Mouse (Mus musculus) G1E-ER4 (cell line): ENCODE results near the gene Cdc42ep4. TPM values are rescaled to one million over a fixed set of nuclear protein-coding genes. Genes with fewer than 3 reads are reported as not detected.

Experiments used
- GATA1 ChIP-seq: IDR thresholded peaks from one replicate; pipeline ENCODE4 v1.8.0; 2012; ENCODE audit warnings: low read length, inconsistent platforms
- polyA plus RNA-seq: library from polyadenylated mRNA; stranded (reverse); fragments of >175 nt; gene quantifications from 2 replicates; pipeline ENCODE4 v1.2.3, GENCODE M21; 2012

Cdc42ep4 gene
- polyA plus RNA-seq, 1 experiment, result 28.8 TPM

GRCm38 (mm10) chr11:113763449-113763848 is 11.8 kb upstream of the Cdc42ep4 start:
- TF ChIP-seq GATA1, result no peak

DNA sequence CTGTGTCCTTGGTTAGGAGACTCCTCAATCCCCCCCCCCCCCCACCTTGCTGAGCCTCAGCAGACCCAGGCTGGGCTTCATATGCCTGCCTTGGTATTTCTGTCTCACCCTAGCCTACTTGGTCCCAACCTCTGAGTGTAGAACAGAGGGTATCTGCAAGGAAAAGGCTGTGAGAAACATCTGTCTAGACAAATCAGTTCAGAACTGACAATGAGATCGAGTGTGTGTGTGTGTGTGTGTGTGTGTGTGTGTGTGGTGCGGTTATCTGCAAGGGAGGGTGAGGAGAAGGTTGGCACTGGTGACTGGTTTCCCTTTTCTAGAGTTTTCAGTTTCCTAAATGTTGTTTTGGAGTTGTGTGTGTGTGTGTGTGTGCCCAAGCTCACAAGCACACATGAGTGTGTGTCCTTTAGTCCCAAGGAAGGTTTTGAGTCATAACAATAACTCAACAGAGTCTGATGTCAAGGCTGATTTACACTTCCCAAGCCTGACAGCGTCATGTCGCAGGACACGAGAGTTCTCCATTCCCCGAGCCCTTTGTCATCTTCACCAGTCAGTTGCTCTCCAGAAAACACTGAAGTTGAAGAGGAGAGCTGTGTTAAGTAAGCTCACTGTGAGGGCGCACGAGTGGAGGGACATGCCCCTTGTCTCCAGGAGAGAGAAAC is 10.6 kb upstream of the Cdc42ep4 start:
- no peak for TF ChIP-seq GATA1

DNA sequence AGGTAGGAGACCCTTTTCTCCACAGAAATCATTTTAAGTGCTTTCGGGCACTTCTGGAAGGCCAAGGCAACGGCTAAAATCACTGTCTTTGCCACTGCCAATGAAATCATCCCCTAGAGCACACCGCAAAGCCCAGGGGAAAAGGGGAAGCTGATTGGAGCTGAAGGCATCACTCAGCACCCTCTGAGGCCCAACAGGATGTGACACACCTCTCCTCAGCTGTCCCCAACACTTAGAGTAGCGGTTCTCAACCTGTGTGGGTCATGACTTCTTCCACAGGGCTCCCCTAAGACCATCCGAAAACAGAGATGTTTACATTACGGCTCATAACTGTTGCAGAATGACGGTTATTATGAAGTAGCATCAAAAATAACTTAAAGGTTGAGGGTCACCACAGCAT is 10.0 kb upstream of the Cdc42ep4 start:
- no peak for TF ChIP-seq GATA1

GRCm38 (mm10) chr11:113760476-113760875 is 8.8 kb upstream of the Cdc42ep4 start:
- TF ChIP-seq GATA1, result no peak

DNA sequence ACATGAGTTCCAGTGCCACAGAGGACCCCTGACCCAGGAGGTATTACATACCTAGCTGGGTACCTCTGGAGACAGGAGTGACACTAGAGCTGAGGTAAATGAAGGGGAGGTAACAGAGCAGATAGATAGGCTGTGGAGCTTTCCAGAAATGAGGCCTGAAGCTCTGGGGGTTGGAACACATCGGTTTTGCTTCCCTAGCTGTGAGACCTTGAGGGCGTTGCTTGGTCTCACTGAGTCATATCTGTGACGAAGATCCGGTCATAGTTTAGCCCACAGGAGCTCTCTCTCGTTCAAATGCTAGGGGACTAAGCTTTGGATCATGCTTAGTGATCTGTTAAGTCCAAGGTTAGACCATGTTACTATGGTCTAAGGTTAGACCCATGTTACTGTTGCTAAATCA is 7.2 kb upstream of the Cdc42ep4 start:
- TF ChIP-seq GATA1, result no peak

DNA sequence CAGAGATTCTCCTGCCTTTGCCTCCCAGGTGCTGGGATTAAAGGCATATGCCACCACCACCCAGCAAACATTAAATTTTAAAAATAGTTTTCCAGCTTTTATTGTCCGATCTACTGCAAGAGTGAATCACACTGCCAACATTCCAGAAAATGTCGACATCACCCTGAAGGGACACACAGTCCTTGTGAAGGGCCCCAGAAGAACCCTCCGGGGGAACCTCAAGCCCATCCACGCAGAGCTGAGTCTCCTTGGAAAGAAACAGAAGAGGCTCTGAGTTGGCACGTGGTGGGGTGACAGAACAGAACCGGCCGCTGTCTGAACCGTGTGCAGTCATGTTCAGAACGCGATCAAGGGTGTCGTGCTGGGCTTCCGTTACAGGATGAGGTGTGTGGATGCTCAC is 4.9 kb upstream of the Cdc42ep4 start:
- no peak for TF ChIP-seq GATA1

GRCm38 (mm10) chr11:113755878-113756277 is 4.2 kb upstream of the Cdc42ep4 start:
- TF ChIP-seq GATA1, result no peak

DNA sequence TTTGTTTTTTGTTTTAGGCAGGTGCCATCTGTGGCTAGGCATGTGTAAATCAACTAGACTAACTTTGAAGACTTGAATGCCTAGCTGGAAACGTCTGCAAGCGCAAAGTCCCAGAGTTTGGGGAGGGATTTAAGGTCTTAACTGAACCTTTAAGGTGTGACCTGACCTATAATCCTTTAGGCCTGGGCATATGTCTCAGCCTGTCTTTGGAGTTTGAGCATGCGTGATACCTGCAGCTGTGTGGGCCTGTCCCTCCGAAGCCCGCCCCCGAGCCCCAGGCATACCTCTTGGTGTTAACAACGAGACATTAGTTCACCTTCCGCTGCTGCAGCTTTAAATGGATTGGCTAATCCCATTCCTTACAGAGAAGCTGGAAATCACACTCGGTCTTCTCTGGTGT is 3.2 kb upstream of the Cdc42ep4 start:
- TF ChIP-seq GATA1, result no peak

DNA sequence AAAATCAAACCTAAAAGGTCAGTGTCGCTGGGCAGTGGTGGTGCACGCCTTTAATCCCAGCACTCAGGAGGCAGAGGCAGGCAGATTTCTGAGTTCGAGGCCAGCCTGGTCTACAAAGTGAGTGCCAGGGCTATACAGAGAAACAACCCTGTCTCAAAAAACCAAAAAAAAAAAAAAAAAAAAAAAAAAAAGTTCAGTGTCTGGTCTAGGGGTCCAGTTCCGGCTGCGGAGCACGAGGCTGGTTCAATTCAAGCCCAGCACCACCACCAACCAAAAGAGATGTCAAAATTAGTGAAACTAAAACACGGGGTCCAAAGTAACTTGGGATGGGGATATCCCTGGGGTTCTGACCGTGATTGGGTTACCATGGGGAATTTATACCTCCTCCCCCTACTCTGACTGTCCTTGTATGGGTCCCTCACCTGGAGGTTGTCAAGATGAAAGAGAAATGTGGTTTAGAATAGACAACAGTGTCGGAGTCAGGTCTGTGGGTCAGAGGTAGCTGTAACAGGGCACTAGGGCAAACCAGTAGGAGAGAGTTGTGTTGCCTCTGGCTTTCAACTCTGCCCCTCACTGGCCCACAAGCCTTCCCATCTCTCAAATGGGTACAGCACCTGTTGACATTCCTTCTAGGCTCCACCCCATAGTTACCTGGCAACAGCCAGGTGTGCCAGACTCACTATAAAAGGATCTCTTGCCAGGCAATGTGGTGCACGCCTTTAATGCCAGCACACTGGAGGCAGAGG is 1.2 kb upstream of the Cdc42ep4 start:
- no peak for TF ChIP-seq GATA1

DNA sequence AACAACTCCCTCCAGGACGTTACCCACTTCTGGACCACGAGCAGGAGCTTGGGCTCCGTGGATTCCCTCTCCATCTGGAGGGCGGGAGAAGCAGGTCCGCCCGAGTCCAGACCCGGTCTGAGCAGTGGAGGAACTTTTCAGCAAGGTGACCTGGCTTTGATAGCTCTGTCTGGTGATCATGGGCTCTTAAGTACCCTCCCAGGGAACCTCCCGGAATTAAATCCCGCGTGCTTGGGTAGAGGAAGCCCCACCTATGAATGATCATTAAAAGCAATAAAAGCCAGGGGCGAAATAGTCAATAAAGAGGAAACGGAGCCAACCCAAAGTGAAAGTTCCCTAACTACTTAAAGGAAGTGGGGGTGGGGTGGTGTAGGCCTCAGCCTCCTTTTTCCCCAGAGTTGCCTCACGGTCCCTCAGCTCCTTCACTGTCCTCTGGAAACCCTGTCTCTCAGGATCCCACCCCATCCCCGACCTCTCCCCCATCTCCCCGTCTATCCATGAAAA is 529 bp upstream of the Cdc42ep4 start:
- no peak for TF ChIP-seq GATA1

- TF ChIP-seq GATA1, result no peak
Observed at GRCm38 (mm10) chr11:113750571-113751483, 854 bp downstream of the Cdc42ep4 start.

DNA sequence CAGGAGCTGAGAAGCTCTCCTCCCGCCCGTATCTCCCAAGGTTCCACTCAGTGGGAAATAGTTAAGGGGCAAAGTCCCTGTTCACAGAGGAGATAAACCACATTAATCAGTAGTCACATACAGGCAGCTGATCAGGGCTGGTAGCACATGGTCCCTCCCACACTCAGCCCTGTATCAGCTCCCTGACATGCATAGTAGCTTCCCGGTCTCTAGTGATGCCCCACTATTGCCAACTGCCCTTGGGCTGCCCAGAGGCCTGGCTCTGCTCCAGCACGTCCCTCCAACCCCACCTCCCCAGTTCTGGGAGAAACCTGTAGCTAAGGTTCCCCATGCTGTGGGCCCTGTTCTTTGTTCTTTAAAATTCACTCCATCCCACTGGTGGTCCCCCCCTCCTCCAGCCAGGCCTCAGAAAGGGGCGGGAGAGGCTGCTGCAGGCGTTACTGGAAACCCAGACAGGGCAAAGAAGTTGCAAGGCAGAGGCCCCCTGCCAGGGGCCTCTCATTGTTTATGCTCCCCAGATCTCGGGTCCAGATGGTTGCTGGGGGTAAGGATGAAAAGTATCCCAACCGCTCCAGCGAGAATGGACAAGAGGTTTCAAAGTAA is 1.8 kb downstream of the Cdc42ep4 start:
- TF ChIP-seq GATA1, result peak; percentile 80

DNA sequence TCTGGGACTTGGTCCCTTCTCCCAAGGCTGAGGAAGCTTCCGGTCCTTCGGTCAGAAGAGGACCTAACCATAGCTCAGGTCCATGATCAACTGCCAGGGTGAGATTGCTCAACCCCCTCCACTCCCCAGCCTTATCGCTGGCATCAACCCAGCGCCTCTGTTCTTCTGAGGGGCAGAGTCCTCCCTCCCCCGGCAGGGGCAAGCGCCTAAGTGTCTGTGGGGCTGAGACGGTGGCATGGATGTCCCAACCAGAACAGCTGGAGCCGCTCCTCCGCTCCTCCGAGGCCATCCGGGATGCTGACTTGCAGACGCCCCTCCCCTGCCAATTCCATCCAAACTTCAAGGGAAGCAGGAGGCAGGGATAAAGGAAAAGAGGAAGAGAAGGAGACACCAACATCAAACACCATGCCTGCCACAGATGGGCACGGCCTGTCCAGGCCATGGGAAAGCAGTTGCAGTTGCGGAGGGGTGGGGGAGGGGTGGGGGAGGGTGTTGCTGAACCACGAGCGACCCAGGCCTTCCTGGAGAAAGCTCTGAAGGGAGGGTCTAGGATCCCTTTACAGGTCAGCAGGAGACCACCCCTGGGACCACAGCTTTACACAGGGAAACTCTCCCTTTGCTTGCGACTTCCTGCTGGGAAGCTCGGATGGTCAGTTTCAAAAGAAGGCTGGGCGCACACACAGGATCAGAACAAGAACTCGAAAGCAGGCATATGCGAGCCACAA is 2.7 kb downstream of the Cdc42ep4 start:
- no peak for TF ChIP-seq GATA1

DNA sequence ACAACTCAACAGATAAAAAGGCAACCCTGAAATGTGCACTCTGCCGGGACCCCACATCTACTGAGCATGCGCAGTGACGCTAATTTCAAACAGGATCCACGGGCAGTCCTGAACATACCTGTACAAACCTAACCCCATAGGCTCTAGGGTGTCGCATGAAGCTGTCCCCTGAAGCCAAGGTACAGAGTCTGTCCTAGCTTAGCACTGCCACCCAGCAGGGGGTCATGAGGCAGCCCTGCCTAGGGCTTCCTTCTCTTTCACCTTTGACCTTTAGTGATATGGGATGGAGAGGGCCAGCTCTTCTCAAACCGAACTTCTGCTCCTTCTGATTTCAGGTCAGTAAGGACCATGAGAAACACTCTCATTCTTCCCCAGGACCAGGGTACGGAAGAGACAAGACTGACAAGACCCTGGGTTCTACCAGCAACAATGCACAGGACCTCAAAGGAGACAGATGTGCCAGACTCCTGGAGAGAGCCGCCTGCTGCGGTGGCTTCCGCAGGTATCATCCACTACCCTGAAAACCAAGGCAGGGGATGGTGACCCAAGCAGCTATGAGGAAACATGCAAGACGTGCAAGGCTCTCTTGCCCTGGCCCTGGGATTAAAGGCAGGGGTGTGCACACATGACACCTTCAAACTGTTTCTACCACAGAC is 3.8 kb downstream of the Cdc42ep4 start:
- no peak for TF ChIP-seq GATA1
